Mouse (Mus musculus) induced T-regulatory cell, adult 2 months (primary cell): Measurements from ENCODE around the gene Snx27.
A peak's percentile ranks its signal among the peaks of the same experiment; 100 is the strongest.

ENCODE experiments used
- DNase-seq: peaks from one replicate; pipeline ENCODE4 v3.0.0-alpha.2; 2012; ENCODE audit warnings: low read depth

Snx27 gene

DNA sequence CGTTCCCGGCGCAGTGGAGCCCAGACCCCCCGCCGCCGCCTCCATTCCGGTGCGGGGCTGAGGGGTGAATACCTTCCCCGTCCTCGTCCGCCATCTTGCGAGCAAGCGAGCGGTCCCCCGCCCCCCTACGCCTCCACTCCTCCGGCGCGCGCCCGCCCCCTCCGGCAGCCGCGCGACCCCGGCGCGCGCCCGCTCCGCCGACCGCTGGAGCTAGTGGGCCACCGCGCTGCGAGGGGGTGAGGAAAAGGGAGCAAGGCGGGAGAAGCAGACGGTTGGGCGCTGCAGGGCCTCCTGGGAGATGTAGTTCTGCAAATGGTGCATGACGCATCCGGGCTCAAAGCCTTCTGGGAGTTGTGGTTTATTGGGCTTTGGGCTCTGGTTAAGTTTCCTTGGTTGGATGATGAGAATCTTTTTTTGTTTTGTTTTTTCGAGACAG, at the start of gene Snx27:
Gene Snx27, minus strand, starts transcription at position 261 of the 436 bp plus-strand sequence.
- DNase-seq = peak; percentile 90

DNA sequence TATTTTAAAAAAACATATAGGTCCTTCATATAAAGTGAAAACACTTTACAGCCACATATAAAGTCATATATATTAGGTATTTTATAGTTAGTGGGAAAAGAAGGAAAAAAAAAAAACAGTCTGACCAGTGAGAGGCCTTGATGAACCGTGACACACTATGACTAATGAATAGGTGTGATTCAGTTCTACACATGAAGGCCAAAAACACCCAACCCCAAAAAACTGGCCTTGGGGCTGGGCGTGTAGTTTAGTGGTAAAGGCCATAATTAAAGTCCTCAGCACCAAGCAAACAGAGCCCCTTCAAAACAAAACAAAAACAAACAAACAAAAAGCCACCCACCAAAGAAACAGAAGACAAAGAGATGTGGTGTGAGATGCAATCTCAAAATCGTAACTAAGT, 47.4 kb upstream of the Snx27 start:
- DNase-seq = no peak

DNA sequence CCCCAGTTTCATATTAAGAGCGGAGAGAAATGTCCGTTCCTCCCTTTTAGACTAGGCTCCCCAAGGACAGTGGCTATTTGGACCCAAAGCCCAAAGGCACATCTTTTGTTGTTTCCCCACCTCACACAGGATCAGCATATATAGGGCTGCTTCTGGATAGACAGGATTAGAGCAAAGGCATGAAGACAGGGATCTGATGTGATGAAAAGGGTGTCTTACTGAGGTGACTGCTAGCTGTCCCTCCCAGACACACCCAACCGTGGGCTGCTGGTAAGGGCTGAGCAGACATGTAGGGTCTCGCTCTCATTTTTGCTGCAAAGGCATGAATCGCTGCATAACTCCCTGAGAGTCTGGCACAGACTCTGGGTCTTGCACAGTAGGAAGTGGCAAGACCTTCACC, 46.2 kb upstream of the Snx27 start:
- no peak for DNase-seq

- DNase-seq = no peak
These were observed 41.8 kb upstream of the Snx27 start for GRCm38 (mm10) chr3:94624281-94624680.

GRCm38 (mm10) chr3:94622550-94622949, 40.0 kb upstream of the Snx27 start:
- no peak for DNase-seq

GRCm38 (mm10) chr3:94621740-94622507, 39.4 kb upstream of the Snx27 start:
- DNase-seq = no peak

DNA sequence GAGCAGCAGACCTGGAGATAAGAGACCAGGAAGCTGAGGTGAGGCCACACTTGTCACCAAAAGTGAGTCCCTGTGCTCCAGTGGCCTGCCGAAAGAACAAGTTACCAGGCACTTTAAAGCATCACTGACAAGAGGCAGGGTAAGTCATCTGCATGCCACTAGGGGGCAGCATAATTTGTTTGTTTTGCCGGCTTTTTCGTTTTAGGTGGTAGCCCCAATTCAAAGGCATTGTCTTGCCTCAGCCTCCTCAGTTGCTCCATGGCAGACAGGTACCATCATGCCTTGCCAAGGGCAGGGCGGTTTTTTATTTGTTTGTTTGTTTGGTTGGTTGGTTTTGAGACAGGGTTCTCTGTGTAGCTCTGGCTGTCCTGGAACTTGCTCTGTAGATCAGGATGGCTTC, 34.2 kb upstream of the Snx27 start:
- peak; percentile 80 for DNase-seq

DNA sequence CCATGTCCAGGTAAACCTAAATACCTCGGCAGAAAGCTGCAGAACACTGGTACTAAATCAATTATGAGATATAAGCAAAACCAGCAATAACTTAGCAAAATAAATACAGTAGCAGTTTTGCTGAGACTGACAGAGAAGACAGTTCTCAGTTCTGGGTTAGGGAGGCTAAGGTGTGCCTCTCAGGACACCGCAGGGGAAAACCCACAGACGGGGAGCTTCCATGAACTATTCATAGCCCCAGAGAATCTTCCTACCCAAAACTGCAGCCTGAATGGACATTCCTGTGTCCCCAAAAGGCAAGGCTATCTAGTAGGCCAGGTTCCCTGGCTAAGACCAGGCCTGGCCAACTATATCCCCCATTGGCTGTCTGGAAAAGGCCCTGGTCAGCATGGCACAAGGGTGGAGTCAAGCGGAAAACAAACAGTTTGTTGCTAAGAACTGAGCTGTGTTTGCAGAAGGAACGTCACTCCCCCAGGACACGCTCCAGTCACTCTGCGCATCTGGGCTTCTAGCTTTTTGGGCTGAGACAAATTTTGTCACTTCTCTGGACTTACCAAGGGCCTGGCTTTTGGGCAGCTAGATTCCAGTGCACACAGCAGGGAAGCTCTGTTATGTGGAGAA, 30.9 kb upstream of the Snx27 start:
- no peak for DNase-seq

GRCm38 (mm10) chr3:94612274-94612673, 29.8 kb upstream of the Snx27 start:
- DNase-seq = no peak

- DNase-seq = no peak
These were observed 29.3 kb upstream of the Snx27 start for GRCm38 (mm10) chr3:94611834-94612233.

DNA sequence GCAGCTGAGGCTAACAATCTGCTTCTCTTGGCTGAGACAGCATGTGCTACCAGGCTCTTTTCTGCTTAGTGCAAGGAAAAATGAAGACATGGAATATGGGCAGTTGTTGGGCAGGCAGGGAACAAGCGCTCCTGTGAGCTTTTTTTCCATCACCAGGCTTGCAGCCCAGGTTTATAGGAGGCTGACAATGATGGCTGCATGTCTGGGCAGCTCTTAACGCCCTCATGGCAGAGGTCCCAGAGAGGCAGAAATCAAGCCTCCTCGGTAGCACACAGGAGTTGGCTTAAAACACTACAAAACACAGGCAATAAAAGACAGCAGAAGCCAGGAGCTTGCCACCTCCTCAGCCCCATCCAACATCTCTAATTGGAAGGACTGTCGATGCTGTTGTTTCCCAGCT, 28.8 kb upstream of the Snx27 start:
- DNase-seq = no peak

- DNase-seq = no peak
These were observed 28.1 kb upstream of the Snx27 start for GRCm38 (mm10) chr3:94610581-94610980.

GRCm38 (mm10) chr3:94609621-94610020, 27.1 kb upstream of the Snx27 start:
- DNase-seq = no peak

- peak; percentile 68 for DNase-seq
These were observed 19.4 kb upstream of the Snx27 start for GRCm38 (mm10) chr3:94601959-94602358.

- no peak for DNase-seq
These were observed 14.8 kb upstream of the Snx27 start for GRCm38 (mm10) chr3:94597224-94597779.

DNA sequence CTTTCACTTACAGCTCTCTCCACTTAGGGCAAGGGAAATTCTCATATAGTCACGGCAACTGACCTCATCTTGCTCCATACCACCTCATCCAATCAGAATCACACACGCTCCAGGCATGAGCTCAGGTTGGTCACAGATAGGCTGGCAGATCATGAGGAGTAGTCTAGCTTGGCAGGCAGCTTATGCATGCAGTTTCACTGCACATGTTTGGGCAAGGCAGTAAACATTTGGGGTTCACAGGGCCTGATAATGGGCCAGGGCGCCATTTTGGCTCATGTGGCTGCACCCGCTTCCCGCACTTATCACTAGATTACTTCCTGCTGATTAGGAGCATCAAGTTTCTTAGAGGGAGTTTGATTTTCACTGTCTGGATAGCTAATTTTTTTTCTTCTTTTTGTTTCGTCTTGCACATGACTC, 13.4 kb upstream of the Snx27 start:
- DNase-seq = no peak

DNA sequence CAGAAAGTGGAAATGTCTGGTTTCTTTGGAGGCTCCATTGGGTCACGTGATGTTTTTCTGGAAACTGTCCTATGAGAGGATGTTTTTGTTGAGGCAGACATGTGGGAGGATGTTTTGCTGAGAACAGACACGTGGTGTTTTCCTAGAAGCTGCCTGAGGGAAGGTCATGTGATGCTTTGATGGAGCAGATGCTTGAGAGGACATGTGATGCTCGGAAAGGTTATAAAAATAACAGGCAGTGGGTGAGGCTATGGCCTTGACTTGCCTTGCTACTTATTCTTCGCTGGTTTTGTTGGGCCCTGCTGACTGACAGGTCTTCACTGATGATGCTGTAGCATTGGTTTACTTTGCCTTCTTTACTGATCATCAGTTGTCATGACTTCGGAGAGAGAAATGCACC, 8.6 kb upstream of the Snx27 start:
- peak; percentile 50 for DNase-seq

GRCm38 (mm10) chr3:94587962-94588361, 5.4 kb upstream of the Snx27 start:
- no peak for DNase-seq

- DNase-seq = no peak
These were observed 428 bp upstream of the Snx27 start for GRCm38 (mm10) chr3:94582944-94583343.

DNA sequence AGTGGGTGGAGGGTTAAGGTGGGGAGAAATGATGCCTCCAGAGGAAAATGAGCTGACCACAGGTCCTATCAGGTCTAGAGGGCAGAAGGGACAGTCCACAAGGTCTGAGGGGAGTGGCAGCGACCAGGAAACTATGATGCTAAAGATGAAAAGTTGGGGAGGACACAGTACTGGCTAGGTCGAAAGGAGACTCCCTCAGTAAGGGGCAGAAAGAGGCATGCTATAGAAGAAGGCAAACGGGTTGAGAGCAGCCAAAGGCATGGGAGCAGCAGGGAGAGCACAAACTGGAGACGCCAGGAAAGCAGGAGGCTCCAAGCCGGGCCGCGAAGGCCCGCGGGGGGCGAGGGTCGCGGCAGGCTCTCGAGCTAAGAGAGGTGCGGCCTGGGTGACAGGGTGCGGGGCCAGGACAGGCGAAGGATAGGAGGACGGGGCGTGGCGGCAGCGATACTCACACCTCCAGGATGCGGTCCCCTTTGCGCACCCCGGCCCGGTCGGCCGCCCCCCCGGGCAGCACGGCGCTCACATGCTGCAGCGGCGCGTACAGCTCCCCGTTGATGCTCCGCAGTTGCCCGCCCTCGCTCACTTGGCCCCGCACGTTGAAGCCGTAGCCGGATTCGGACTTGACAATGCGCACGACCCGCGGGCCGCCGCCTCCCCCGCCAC, 592 bp downstream of the Snx27 start:
- DNase-seq = peak; percentile 79

DNA sequence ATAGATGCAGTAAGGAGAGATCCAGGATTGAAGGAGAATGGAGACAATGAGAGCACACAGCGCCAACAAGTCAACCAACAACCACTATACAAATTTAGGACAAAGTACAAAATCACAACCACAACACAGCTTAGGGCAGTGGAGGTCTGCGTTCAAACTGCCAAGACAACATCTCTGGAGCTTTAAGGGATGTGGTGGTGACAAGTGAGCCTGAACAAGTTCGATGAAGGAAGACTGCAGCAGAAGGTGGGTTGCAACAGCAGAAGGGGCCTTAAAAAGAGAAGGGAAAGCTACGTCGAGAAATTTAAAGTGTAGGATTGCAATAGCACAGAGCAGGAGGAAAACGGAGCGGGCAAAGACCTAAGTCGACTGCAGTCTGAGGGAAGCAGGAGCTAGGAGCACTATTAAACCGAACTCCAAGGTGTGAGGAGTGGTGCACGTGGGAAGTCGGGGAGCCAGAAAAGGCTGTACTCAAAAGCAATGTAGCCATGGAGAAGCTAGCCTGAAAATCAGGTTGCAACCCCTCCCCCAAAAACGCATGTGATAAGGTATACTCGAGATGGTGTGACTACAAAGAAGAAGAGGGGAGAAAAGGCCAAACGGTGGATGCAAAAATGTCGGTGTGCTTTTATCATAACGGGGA, 1.3 kb downstream of the Snx27 start:
- DNase-seq = peak; percentile 41

GRCm38 (mm10) chr3:94574506-94574905, 8.0 kb downstream of the Snx27 start:
- DNase-seq = no peak
